Mouse (Mus musculus) C2C12 (cell line): ENCODE measurements around the gene Xpa. TPM values are rescaled to one million over a fixed set of nuclear protein-coding genes. Genes with fewer than 3 reads are reported as not detected.

Source experiments
- H3K27me3 ChIP-seq: one replicate; pipeline ENCODE4 v1.6.1; 2011; ENCODE audit not compliant: control insufficient read depth, insufficient read depth, insufficient read length
- H3K36me3 ChIP-seq: one replicate; pipeline ENCODE4 v1.6.1; 2011; ENCODE audit not compliant: control insufficient read depth, insufficient read depth
- H3K4me3 ChIP-seq: one replicate; pipeline ENCODE4 v1.5.1; 2011; ENCODE audit warnings: mild to moderate bottlenecking, control low read depth; ENCODE audit not compliant: poor library complexity, insufficient read depth, severe bottlenecking
- H3K79me2 ChIP-seq: one replicate; pipeline ENCODE4 v1.6.1; 2011; ENCODE audit not compliant: control insufficient read depth, insufficient read depth
- H3K79me3 ChIP-seq: one replicate; pipeline ENCODE4 v1.6.1; 2011; ENCODE audit warnings: low read depth, control low read depth
- H3ac ChIP-seq: one replicate; pipeline ENCODE3; 2011; ENCODE audit warnings: low read depth; ENCODE audit not compliant: control insufficient read depth, insufficient read length
- CEBPB ChIP-seq: IDR thresholded peaks from one replicate; pipeline ENCODE4 v1.6.1; 2011; ENCODE audit warnings: low read depth, mild to moderate bottlenecking, control low read depth, moderate library complexity
- CTCF ChIP-seq: IDR thresholded peaks from one replicate; pipeline ENCODE4 v1.5.1; 2011; ENCODE audit not compliant: control insufficient read depth, insufficient read depth, insufficient read length
- FOSL1 ChIP-seq: IDR thresholded peaks from one replicate; pipeline ENCODE4 v1.8.0; 2011; ENCODE audit warnings: mild to moderate bottlenecking, low read length; ENCODE audit not compliant: poor library complexity, insufficient read depth, severe bottlenecking
- MAX ChIP-seq: IDR thresholded peaks from one replicate; pipeline ENCODE4 v1.6.1; 2011; ENCODE audit warnings: mild to moderate bottlenecking, control low read depth
- MYOD1 ChIP-seq: IDR thresholded peaks from one replicate; pipeline ENCODE4 v1.6.1; 2011; ENCODE audit warnings: low read depth; ENCODE audit not compliant: control insufficient read depth, insufficient read length
- MYOG ChIP-seq: IDR thresholded peaks from one replicate; pipeline ENCODE4 v1.6.1; 2011; ENCODE audit not compliant: control insufficient read depth, insufficient read length; ENCODE audit errors: extremely low read depth
- USF1 ChIP-seq: IDR thresholded peaks from one replicate; pipeline ENCODE4 v1.6.1; 2011; ENCODE audit warnings: low read depth, mild to moderate bottlenecking, control low read depth, moderate library complexity
- polyA plus RNA-seq: library from polyadenylated mRNA; unstranded; fragments of >200 nt; fragmentation: generic; extraction: Trizol; gene quantifications from one replicate; pipeline ENCODE4 v1.2.1, GENCODE M21; 2012; ENCODE audit warnings: missing spikeins

Xpa gene
- polyA plus RNA-seq, 1 experiment, result 11.5 TPM

- no peaks in the 10 kb centered on the region for H3K79me3 ChIP-seq
- TF ChIP-seq CEBPB (no peak), CTCF (no peak), USF1 (no peak), MYOG (no peak)
- H3K79me2 ChIP-seq, result no peaks in the 10 kb centered on the region
- no peaks in the 10 kb centered on the region for H3K27me3 ChIP-seq
- H3ac ChIP-seq, result no peak overlapping the region
- H3K36me3 ChIP-seq, result peaks cover 57% of the 10 kb centered on the region
- H3K4me3 ChIP-seq, result no peak overlapping the region
Measured at GRCm38 (mm10) chr4:46176313-46176712, 19.8 kb downstream of the Xpa start.

- peaks cover 86% of the 10 kb centered on the region for H3K36me3 ChIP-seq
- no peaks in the 10 kb centered on the region for H3K79me2 ChIP-seq
- no peaks in the 10 kb centered on the region for H3K27me3 ChIP-seq
- no peak overlapping the region for H3K4me3 ChIP-seq
- no peak overlapping the region for H3ac ChIP-seq
- TF ChIP-seq CEBPB, result no peak
- no peak for TF ChIP-seq FOSL1
- TF ChIP-seq MYOG, result no peak
- TF ChIP-seq USF1, result no peak
- TF ChIP-seq MYOD1, result no peak
- TF ChIP-seq MAX, result no peak
- TF ChIP-seq CTCF, result no peak
- H3K79me3 ChIP-seq, result no peaks in the 10 kb centered on the region
Measured at GRCm38 (mm10) chr4:46171761-46172160, 24.4 kb downstream of the Xpa start.

DNA sequence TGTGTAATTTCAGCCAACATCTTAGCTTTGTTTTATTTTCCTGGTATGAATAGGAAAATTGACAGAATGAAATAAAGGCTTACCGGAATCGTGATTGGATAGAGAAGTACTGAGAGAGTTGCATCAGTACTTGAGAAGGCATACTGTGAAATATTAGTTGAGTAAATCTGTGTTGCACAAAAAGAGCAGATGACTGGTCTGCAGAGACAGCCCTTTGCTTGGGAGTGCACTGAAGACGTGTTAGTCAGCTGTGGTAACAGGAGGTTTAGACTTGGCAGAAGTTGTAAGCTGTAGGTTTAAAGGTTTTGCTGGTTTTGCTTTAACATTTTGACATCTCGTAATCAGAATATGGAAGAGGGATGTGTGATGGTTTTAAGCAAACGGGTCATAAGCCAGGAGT, 30.3 kb downstream of the Xpa start:
- no peak overlapping the region for H3K4me3 ChIP-seq
- H3K36me3 ChIP-seq, result peaks cover 92% of the 10 kb centered on the region
- H3K27me3 ChIP-seq, result no peaks in the 10 kb centered on the region
- no peak overlapping the region for H3ac ChIP-seq
- H3K79me2 ChIP-seq, result no peaks in the 10 kb centered on the region
- no peaks in the 10 kb centered on the region for H3K79me3 ChIP-seq
- TF ChIP-seq MYOG, result no peak
- no peak for TF ChIP-seq USF1

- peaks cover 93% of the 10 kb centered on the region for H3K36me3 ChIP-seq
Measured at GRCm38 (mm10) chr4:46164027-46164426, 32.1 kb downstream of the Xpa start.

DNA sequence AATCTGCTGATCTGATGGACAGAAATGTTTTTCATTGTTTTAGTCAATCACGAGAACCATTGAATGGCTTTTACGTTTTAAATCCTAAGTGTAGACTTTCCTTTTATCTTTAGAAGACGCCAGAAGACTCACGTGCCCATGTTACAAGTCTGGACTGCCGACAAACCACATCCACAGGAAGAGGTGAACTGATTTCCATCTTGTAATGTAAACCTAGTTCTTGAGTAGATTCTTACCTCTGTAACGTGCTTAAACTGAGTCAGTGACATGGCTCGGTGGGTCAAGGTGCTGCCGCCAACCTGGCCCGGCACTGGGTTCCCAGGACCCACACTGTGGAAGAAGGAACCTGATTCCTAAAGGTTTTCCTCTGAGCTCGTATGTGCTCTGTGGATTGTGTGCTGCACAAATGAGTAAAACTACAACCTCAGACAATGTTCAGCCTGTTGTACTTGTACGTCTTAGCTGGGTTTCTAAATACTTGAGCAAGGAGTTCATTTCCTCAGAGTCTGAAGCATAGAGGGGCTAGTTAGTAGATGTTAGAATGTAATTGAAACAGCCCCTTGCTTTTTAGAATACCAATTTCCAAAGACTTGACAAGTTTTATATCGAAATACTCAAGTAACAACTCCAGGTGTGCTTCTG, 44.1 kb downstream of the Xpa start:
- TF ChIP-seq USF1 (no peak), CTCF (no peak), CEBPB (no peak), MYOG (no peak), MAX (no peak)
- peaks cover 86% of the 10 kb centered on the region for H3K36me3 ChIP-seq

More at GRCm38 (mm10) chr4:46164027-46164426, 32.1 kb downstream of the Xpa start:
- no peak for TF ChIP-seq CTCF
- no peak for TF ChIP-seq MAX
- TF ChIP-seq MYOG, result no peak
- no peak for TF ChIP-seq USF1
- TF ChIP-seq CEBPB, result no peak
- Histone ChIP-seq H3K79me2 (no peaks in the 10 kb centered on the region), H3K4me3 (no peak overlapping the region), H3K27me3 (no peaks in the 10 kb centered on the region), H3K79me3 (no peaks in the 10 kb centered on the region), H3ac (no peak overlapping the region)

DNA sequence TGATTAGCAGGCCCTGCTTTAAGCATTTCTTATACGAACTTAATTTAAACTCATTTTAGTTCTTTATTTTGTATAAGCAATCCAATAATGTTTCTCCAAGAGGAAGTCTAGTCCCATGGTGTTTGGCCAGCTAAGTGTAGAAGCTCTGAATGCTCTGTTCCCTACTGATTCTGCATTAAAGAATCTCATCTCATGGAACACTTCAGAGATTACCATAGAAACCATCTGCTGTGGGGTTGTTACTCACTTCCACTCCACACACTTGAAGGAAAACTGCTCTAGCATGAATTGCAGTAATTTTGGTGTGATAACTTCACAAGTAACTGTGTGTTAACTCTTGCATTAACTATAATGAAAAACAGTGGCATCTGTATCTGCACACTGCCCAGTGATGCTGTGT, 49.2 kb downstream of the Xpa start:
- no peak overlapping the region for H3ac ChIP-seq
- peaks cover 49% of the 10 kb centered on the region for H3K79me2 ChIP-seq
- H3K36me3 ChIP-seq, result peaks cover 52% of the 10 kb centered on the region
- H3K4me3 ChIP-seq, result no peak overlapping the region
- TF ChIP-seq FOSL1 (no peak), MAX (no peak), CEBPB (no peak), MYOG (no peak), USF1 (no peak), MYOD1 (no peak), CTCF (no peak)
- H3K27me3 ChIP-seq, result no peaks in the 10 kb centered on the region
- peaks cover 34% of the 10 kb centered on the region for H3K79me3 ChIP-seq

More for the DNA sequence above, 44.1 kb downstream of the Xpa start:
- Histone ChIP-seq H3ac (no peak overlapping the region), H3K4me3 (no peak overlapping the region), H3K27me3 (no peaks in the 10 kb centered on the region), H3K79me2 (peaks cover under 1% of the 10 kb centered on the region), H3K79me3 (peaks cover 2% of the 10 kb centered on the region)
